Mouse (Mus musculus) CD4-positive naive resting alpha-beta T cell, adult 57 days (primary cell): ENCODE results near the gene Pold2. TPM values are rescaled to one million over a fixed set of nuclear protein-coding genes. Genes with fewer than 3 reads are reported as not detected.

Source experiments
- total RNA-seq: library from RNA; stranded (reverse); gene quantifications from one replicate; pipeline ENCODE4 v1.2.4, GENCODE M21; 2023

Gene Pold2
- 58.2 TPM for total RNA-seq

DNA sequence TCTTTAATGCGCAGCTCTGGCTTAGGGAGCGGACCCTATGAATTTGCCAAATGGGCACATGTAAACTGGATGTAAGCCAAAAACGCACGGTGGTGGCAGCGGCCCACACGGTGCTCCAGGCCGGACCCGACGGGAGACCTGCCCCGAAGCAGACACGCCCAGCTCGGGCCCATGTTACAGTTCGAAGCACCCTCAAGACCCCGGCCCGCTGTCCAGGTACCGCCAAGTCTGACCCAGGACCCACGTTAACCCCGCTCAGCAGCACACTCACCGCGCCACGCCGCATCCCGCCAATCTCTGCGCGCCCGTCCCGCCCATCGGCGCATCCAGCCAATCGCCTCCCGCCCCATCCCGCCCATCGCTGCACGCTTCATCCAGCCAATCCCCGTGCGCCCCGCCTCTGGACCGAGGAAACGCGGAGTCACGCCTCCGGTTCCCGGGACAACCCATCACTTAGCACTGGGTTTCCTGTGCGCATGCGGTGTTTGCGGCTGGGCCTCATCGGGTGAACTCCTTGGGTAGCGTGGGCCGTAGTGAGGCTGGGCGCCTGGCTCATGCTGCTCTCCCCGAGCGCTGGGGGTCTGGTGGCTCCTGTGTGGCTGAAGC is at the start of gene Pold2:
Gene Pold2 (minus strand): TSS at position 372 of the 606 bp plus-strand sequence.

DNA sequence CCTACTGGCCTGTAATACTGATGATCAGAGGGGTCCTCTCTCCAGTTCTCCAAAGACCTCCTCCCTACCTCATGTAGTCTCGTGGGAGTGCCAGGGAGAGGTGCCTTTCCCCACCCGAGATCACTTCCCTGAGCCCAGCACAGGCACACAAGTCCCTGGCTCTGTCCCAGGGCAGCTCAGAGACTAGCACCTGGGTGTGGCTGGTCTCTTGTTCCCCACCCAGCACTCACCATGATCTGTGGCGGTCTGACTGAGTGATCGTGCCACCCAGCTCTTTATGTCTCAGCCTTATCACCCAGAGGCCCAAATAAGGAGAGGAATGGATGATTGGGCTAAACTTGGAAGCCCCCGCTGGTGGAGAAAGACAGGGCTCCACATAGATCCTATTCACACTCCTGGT is 20.4 kb upstream of the Pold2 start, which contains the start of gene Myl7:
Gene Myl7 (minus strand): TSS at position 252 of the 400 bp plus-strand sequence.

DNA sequence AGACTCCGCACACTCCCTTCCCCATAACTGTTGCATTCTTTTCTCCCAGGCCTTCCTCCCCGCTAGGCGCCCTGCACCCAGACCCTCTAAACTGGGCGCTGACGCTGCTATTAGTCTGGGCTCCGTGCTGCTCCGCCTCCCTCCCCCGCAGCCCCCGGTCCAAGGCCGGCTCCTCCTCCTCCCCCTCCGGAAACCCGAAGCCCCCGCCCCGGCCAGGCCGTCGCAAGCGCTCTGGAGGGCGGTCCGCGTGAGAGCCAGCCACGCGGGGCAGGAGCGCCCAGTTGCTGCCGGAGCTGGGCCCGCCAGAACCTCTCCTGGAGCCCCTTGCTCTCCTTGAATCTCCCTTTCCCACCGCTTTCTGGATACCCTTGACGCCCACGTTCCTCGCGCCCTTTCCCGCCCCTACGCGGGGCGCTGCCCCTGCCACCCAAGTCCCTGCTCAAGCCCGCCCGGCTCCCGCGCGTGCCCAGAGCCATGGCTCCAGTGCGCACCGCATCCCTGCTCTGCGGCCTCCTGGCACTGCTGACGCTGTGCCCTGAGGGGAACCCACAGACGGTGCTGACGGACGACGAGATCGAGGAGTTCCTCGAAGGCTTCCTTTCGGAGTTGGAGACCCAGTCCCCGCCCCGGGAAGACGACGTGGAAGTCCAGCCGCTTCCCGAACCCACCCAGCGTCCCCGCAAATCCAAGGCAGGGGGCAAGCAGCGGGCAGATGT is 16.3 kb downstream of the Pold2 start, which contains the start of gene Aebp1:
Gene Aebp1 (plus strand): TSS at position 270 of the 716 bp plus-strand sequence.

DNA sequence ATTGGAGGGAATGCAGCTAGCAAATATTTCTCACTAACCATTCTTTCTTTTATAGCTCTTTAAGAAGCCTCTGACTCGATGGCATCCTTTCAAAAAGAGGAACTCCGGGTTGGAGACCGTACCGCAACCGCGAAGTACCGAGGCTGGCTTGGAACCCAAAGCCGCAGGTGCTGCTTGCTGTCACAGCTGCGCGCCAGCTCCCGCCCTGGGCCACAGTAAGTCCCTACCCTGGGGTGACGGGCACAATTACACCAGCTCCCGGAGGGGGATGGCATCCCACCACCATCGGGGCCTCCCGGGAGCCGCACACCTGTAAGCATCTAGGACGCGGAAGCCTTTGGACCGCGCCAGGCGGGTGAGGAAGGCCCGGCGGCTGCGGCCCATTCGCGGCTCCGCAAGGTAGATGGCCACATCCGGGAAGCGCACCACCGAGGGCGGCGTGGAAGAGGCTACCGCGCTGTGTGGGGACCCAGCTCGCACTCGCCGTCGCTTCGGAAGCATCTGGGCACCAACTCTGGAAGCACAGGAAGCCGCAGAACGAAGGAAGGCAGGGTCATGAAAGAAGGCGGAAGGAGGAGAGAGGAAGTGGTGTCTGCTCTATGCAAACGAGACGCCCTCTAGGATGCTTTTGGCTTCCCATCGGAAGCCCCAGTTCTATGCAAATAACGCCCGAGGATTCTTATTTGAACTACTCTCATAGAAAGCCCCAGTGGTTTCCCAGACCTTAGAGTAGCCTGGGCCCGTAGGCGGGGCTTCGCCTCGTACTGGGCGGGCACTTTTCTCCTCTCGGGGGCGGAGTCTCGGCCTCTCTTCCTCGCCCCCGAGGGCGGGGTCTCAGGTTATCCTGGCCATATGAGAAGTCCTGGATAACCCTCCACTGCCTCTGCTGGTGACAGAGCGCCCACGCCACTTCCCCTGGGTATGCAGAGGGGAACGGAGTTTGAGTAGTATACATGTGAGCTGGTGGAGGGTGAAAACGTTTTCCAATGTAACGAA is 40.5 kb downstream of the Pold2 start, which contains the start of gene Polm:
Gene Polm (minus strand): TSS at position 766 of the 996 bp plus-strand sequence.

Other genes starting within 250 kb of the Pold2 start
- 64.1 TPM for gene Mrps24, start 162.6 kb downstream of the Pold2 start, total RNA-seq
- gene Urgcp, start 115.9 kb downstream of the Pold2 start, total RNA-seq, result 30.3 TPM
- 108 TPM for gene Dbnl, start 89.8 kb downstream of the Pold2 start, total RNA-seq
- not detected for gene Pgam2, start 74.6 kb downstream of the Pold2 start, total RNA-seq
- gene Polm, start 40.3 kb downstream of the Pold2 start, total RNA-seq, result 39.0 TPM
- gene Aebp1, start 16.3 kb downstream of the Pold2 start, total RNA-seq, result 4.2 TPM
- not detected for gene Myl7, start 20.5 kb upstream of the Pold2 start, total RNA-seq
- gene Gck, start 71.8 kb upstream of the Pold2 start, total RNA-seq, result not detected
- 65.9 TPM for gene Ykt6, start 77.4 kb upstream of the Pold2 start, total RNA-seq
- gene Camk2b, start 188.1 kb upstream of the Pold2 start, total RNA-seq, result 11.5 TPM